Mouse (Mus musculus) hematopoietic multipotent progenitor cell, adult 10-12 weeks (in vitro differentiated cells): Measurements from ENCODE around the gene Lamc3. TPM values are rescaled to one million over a fixed set of nuclear protein-coding genes. Genes with fewer than 3 reads are reported as not detected.

Experiments
- polyA plus RNA-seq: library from polyadenylated mRNA; stranded (reverse); fragments of >175 nt; gene quantifications from 2 replicates; pipeline ENCODE4 v1.2.3, GENCODE M21; 2012; ENCODE audit warnings: low replicate concordance

The Lamc3 gene
- polyA plus RNA-seq, result 0.06 TPM in 1 of 2 replicates, not detected in the other

DNA sequence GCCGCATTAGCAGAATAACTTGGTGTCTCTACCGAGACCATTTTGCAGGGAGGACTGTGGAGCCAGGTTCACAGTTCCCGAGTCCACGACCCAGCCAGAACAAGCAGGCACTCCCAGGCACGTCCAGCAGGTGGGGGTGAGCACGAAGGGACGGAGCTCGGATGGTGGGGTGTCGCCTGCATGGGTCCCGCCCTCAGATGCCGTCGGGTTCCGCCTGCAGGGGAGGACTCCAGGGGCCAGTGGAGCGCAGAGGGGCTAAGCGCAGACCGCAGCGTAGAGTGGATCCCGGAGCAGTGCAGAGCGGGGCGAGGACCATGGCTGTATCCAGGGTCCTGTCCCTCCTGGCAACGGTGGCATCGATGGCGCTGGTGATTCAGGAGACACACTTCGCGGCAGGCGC lies at the start of gene Lamc3:
Gene Lamc3 (plus strand): TSS at position 262 of the 400 bp plus-strand sequence.

DNA sequence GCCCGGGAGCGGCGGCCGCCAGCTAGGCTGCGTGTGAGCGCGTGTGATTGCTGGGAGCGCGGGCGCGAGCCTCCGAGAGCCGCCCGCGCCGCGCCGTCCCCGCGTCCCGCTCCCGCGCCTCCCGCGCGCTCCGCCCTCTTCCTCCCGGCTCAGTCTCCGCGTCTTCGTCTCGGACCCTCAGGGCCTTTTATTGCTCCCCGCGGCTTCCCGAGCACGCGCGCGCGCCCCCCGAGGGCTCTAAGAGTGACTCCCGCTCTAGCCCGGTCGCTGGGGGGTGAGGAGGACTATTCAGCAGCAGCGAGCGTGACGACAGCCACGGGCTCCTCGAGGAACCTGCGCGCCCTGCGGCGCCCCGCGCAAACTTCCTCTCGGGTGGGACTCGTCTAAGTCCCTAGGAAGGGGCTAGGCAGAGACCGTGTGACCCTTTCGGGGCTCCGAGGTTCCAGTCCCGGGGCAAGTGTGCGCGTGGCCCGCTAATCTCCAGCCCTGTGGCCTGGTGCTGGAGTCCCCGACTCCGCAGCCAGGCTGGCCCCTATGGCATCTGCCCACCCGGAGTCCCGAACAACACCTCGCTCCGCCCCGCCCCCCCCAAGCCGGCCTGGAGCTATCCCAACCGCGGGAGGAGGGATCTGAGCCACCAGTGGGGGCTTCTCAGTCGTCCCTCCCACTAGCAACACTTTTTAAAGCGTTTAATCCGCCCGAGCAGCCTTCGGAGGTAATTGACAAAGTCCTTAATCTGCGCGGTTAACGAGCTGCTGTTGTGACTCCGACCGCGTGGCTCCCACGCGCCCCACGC lies 41.0 kb upstream of the Lamc3 start, which contains the start of gene Fibcd1:
Gene Fibcd1 (minus strand): TSS at position 110 of the 796 bp plus-strand sequence.

DNA sequence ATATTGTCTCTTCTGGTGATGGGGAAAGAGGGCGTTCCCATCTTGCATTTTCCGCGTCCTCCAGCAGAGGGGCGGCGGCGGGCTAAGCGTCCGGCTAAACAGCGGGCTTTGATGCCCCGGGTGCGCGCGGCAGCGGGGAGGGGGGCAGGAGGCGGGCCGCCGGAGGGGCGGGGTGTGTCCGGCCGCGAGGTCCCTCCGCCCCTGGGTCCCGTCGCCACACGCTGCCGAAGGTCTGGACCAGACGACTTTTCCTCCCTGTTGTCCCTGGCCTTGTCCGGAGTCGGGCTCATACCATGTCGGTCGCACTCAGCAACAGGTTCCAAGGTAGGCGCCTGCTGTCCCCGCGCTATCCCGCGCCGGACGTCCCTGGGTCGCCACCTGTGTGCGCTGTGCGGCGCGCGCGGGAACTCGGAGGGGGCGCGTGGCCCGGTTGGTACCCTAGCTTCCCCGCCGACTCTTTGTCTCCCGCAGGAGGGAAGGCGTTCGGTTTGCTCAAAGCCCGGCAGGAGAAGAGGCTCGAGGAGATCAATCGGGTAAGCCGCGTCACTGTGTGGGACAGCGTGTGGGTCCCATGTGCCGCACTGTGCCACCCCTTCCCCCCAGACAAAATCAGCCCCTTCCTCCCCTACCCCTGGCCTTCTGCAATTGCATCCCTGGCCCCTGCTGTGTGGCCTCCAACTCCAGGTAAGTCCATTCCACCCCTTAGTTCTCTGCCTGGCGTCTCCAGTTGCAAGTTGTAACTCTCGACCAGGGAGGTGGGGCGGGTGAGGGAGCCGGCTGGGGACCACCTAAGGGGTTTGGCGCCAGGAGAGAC lies 63.2 kb downstream of the Lamc3 start, which contains the start of gene Aif1l:
Gene Aif1l (plus strand): TSS at position 82 of the 814 bp plus-strand sequence.

DNA sequence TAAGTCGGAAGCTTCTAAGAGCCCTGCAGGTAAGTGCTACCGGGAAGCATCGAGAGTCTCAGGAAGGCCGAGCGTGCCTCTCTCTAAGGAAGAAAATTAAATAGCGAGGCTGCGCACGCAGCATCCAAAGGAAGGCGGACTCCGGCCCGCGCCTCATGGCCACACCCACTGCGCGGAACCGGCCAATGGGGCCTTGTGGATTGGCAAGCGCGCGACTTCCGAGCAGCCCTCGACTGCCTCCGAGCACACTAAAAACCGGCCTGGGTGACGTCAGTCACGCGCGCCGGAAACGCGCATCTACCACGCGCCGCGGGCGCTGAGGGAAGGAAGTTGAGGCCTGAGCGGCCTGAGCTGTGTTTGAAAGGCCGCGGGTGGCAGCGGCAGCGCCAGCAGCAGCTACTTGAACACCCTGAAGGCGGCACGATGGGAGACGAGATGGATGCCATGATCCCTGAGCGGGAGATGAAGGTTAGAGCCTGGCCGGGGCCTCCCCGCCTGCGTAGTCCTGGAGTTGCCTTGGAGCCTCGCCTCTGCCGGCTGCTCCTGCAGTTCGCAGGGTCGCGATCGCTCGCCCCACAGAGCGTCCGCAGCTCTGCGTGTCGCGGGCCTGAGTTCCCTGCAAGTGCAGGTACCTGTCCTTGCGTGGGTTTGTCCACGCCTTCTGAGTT lies 87.2 kb downstream of the Lamc3 start, which contains the start of gene Nup214:
Gene Nup214 (plus strand): TSS at position 296 of the 668 bp plus-strand sequence.

Other genes with a start within 250 kb of the Lamc3 start
- gene Prdm12, start 247.3 kb upstream of the Lamc3 start, polyA plus RNA-seq, result not detected in 2 replicates
- gene Exosc2, start 216.6 kb upstream of the Lamc3 start, polyA plus RNA-seq, result 4.7 and 9.0 TPM in 2 replicates
- gene Abl1, start 198.9 kb upstream of the Lamc3 start, polyA plus RNA-seq, result 78.8 and 128 TPM in 2 replicates
- 2.5 and 3.6 TPM in 2 replicates for gene Qrfp, start 76.7 kb upstream of the Lamc3 start, polyA plus RNA-seq
- 0.18 and 0.20 TPM in 2 replicates for gene Fibcd1, start 41.3 kb upstream of the Lamc3 start, polyA plus RNA-seq
- gene Aif1l, start 62.8 kb downstream of the Lamc3 start, polyA plus RNA-seq, result 0.38 and 0.46 TPM in 2 replicates
- 8.7 and 24.1 TPM in 2 replicates for gene Nup214, start 87.1 kb downstream of the Lamc3 start, polyA plus RNA-seq
- gene Fam78a, start 197.6 kb downstream of the Lamc3 start, polyA plus RNA-seq, result 81.4 and 84.9 TPM in 2 replicates
- 0.53 and 0.60 TPM in 2 replicates for gene Plpp7, start 208.2 kb downstream of the Lamc3 start, polyA plus RNA-seq